Mouse (Mus musculus) gastrocnemius, postnatal 10 days (tissue): ENCODE measurements at regions not wholly inside any gene's neighbourhood (a gene's known extent, or its start where the extent isn't known, plus 50 kb on each side); places are given as distances from the start of the nearest gene placed in this dataset.
"Not testable (repeated sequence)": the region's sequence is repeated elsewhere in the genome, so short reads cannot be mapped to it uniquely, and the experiment has no call there.

Experiments
- DNase-seq: peaks from one replicate; pipeline ENCODE4 v3.0.0; 2021; ENCODE audit warnings: mixed read lengths

DNA sequence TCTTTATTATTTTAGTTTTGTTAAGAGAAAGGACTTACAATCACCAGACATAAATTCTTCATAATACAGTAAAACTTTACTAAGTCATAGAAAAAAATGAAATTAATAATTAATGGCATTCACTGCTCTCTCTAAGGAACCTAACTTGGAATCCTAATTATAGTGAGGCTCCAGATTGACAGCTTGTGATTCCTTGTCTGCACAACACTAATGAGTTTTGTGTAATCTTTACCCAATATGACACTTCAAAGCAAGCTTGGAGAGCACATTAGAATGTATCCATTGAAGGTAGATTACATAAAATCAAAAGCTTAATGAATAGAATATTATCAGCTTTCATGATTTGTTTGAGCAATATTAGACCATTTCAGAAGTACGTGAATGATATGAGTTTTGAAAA is 1914.7 kb downstream of the Efna5 start:
- DNase-seq, result no peak

DNA sequence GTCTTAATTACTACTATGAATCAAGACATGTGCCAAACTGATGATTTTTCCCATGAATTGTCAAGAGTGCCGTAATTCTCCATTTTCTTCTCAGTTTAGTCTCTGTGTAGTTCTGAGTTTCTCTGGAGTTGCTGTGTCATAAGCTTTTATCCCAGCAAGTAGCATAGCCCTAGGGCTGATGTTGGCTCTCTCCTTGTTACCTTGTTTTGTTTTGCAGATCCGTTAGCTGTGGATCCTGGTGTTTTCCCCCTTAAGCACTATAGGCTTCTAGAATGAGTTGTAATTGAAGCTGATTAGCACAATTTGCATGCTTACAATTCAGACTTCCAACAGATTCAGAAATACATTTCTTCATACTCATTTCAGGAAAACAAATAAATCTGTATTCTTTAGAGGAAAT is 1915.5 kb downstream of the Efna5 start:
- no peak for DNase-seq

DNA sequence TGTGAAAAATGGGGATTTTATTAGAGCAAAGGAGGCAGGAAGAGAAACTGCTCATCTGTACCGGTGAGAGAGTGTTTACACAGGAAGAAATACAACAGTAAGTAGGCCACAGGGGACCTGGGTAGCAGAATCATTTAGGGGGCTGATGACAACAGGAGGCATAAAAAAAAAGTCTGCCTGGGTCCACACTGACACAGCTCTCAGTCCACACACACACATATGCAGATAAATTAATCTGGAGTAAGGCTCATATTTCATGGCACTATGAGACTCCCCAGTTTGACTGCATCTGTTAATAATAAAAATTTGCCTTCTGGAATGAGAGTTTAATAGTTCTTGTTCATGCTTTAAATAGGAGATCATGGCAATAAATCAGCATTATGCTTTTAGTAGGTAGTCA is 1929.7 kb downstream of the Efna5 start:
- no peak for DNase-seq

DNA sequence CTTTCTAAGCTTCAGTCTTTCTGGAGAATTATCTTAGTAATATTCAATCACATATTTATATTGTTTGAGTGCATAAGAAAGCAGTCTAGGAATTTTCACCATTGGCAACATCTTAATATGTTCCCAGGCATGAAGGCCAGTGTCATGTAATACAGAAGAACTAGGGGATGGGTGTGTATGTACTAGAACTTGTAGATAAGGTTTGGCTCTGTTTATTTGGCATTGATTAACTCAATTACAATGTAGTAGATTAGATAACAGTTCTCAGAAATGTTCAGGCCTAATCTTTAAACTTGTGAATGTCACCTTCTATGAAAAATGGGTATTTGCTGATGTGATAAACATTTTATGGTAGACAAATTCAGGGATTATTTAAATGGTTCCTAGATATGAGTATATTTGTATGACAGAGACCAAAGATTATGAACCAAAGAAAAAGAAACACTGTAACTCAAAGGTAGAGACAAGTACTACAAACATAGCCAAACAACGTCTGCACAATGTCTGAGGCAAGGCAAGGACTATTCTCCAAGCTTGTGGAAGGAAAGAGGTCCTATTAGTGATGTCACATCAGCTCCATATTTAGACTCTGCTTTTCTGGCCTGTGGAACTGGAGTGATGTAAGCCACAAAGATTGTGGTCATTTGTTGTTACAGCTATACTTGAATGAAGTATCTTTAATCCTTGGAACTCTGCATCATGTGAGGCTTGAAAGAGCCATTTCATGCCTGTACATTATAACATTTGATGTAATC is 1924.8 kb upstream of the Nudt12 start:
- DNase-seq, result no peak

DNA sequence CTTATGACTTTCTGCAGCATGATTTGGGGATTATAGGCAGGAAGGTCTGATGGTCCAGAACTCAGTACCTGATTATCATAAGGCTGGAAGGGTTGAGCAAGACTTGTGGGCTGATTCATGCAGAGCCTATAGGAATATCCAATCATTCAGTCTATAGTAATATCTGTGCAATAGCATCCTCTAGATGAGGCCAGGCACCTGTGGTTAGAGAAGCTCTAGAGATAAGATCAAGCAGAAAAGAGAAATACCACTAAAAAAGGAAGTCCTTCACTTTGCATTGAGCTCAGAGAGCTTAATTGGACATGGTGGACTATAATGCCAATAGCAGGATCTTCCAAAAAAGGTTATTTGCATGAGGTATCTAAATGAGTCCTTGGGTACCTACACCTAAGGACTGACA is 1921.1 kb upstream of the Nudt12 start:
- no peak for DNase-seq

DNA sequence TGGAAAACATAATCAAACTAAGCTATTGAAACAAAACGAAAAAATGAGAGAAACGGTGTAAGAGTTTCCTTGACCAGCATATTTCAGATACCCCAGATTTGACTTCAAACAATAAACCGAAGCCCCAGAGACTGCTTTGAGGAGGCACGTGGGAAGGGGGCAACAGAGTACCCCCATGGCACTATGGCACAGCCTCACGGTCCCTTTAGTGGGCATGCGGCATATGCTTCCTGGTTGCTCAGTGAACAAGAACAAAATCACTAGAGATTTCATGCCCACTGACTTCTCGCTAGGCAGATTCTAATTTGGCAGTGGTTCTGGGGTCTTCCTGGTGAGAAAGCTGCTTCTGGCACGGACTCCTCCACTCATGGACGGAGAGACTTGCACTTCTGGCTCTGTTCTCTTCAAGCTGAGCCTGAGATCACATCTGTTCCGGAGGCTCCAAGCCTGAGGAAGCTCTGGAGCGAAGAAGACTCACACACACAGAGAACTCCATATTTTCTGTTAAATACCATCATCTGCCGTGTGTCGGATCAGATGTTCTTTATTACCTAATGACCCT is 1912.7 kb upstream of the Nudt12 start:
- DNase-seq, result peak; percentile 2

DNA sequence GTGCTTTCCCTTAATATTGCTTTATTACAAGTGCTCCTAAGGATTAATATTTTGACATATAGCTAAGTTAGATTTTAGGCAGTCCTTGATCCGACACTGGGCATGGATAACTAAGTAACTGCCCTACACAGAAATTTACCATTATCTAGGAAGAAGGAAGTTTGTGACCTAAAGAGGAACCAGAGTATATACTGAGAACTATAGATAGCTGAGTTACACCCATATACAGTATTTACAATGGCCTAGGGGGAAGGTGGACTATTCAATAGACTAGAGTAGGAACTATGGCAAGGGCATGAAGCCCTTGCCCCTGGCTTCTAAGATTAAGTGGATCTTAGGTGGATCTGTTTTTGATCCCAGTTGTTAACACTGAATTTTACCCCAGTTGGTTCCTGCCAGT is 1869.5 kb upstream of the Nudt12 start:
- not testable (repeated sequence) for DNase-seq

DNA sequence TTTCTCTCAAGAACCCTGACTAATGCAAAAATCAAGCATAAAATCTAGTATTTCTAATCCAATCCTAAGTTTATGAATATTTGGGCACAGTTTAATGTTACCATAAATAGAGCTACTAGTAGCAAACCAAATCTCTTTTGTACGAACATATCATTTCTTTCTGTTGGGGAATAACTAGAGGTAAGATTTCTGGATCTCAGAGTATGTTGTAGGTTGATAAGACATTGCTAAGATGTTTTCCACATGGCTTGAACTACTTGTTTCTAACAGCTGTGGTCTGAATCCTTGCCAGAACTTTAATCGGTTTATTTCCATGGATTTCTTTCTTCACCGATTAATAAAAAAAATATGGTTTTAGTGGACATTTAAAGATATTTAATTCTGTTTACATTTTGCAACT is 1844.3 kb upstream of the Nudt12 start:
- DNase-seq, result no peak

DNA sequence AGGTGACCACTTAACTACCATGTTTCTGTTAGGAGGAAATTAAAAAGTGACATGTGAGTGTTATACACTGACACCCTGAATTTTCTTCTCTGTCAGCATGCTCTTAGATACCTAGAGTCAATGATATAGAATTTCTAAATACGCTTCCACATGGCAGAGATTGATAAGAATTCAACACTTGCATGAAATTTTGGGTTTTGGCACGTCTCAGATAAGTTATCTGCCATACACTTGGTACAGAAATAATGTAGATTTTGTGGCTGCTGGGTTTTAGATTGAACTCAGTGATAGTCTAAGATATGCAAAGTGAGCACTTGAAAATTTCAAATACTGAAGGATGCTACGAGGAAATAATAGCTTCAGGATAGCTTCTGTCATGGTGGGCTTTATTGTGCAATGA is 1841.5 kb upstream of the Nudt12 start:
- no peak for DNase-seq

DNA sequence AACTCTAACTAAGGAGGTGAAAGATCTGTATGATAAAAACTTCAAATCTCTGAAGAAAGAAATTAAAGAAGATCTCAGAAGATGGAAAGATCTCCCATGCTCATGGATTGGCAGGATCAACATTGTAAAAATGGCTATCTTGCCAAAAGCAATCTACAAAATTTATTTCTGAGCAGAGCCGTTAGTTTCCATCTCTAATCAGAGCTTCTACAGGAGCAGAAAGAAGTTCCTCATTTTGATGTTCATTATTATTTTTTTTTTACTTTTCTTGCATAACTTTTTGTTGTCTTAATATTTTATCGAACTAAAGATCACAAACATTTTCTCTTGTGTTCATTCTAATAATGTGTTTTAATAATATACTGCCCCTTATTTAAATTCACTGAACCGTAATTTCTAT is 1825.6 kb upstream of the Nudt12 start:
- DNase-seq, result not testable (repeated sequence)

DNA sequence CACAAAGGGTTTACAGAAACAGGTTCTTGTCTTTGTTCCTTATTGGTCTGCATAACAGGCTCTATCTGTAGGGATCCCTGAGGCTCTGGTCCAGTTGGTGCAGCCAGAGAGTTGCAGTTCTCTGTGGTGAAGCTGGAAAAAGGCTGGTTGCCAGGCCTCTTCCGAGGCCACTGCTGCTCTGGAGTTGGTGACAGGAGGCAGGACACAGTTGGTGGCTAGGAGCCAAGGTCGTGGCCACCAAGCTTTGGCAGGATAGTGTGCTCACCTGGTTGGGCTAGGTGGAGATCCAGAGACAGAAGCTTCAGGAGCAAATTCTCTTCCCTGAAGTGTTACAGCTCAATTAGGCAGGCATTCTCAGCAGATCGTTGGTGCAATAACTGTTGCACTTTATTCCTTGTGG is 1819.4 kb upstream of the Nudt12 start:
- DNase-seq, result no peak

DNA sequence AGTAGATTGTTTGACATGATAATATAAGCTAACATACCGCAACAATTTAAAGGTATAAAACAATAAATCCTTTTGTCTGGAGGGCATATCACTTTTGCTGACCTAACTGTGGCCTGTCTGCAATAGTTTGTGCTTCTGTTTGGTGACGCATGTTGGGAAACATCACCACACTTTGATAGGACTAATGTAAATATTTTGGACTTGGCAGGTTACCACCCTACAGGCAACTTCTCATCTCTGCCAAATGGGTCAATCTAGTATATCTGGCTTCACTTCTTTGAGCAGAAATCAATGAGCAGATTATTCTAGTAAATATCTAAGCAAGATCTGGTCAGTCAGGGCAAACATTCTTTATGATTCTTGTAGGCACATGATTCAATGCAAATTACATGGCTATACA is 1817.3 kb upstream of the Nudt12 start:
- no peak for DNase-seq

DNA sequence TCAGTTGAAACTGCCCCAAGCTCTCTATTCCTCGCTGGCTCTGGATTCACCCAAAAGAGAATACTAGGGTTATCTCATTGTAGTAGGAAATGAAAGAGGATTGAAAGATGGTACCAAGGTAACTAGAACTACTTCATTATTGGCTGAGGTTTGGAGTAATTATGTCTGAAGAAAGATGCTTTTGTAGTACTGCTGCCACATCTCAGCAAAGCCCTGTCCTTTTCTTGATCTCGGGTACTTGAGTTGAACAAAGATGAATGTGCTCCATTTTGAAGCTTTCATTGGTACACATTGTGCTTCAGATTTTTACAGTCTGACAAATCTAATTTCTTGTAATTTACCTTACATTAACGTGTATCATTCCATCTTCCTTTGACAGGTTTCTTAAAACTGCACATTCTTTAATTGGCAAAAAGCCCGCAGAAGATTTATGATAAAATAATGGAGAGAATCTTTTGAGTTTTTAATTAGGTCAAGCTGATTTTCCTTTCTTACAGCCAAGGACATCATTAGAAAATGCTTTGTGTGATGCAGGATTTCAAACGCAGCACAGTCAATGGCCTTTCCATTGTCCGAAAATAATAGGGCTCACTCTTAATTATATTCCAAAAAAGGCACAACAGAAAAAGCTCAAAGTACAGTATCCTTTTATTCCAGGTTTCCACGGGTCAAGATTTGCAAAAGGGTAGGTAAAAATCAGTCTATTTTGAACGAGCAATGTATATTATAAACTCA is 1791.7 kb upstream of the Nudt12 start:
- no peak for DNase-seq

DNA sequence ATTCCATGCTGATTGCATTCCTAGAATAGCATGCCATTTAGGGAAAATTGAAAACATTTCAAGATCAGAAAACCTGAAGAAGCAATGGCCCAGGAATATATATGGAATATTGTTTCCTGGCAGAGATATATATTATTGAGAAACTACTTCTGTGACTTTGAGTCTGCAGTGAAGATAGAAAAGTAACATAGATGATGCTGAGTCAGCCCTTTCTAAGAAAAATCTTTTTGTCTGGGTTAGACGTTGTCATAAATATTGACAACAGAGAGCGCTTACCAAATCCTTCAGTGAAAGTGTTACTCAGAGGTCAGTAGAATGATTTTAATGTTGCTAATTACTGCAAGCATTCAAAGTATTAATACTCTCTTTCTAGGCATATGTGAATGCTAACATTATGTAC is 1749.1 kb upstream of the Nudt12 start:
- DNase-seq, result no peak

DNA sequence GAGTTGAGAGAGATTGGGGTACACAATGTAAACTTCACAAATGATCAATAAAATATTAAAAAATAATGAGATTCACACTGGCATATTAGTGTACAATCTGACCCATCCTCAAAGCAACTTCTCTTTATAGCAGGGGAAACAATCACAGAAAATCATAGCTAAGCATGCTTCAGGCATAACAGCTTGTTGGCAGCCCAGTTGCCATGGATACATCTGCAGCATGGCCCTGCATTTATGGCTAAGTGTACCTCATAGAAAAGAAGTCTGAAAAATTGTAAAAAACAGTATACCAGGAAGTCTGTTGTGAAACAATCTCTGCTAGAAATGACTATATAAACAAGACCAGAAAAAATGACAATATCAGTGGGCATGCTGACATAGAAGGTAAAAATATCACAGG is 1747.9 kb upstream of the Nudt12 start:
- no peak for DNase-seq

DNA sequence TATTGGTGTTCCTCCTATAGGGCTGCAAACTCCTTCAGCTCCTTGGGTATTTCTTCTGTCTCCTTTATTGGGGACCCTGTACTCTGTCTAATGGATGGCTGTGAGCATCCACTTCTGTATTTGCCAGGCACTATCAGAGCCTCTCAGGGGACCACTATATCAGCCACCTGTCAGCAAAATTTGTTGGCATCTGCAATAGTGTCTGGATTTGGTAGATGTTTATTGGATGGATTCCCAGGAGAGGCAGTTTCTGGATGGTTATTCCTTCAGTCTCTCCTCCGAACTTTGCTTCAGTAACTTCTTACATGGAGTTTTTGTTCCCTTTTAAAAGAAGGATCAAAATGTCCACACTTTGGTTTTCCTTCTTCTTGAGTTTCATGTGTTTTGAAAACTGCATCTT is 1729.7 kb upstream of the Nudt12 start:
- DNase-seq, result no peak

DNA sequence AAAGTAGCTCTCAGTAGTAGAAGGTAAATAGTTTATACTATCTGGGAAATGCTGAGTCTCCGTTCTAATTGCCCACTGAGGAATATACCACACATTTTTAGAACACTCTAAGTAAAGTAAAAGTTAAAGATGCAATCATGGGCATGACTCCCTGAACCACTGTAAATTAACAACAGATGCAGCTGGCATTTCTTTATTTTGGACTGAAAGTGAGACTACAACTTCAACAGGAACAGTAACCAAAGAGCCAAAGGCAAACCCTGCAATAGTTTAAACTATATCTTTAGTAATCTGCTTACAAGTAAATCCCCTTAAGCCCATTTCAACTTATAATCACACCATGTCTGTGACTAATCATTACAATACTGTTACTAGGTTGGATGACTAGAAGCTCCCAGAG is 1725.0 kb upstream of the Nudt12 start:
- no peak for DNase-seq

DNA sequence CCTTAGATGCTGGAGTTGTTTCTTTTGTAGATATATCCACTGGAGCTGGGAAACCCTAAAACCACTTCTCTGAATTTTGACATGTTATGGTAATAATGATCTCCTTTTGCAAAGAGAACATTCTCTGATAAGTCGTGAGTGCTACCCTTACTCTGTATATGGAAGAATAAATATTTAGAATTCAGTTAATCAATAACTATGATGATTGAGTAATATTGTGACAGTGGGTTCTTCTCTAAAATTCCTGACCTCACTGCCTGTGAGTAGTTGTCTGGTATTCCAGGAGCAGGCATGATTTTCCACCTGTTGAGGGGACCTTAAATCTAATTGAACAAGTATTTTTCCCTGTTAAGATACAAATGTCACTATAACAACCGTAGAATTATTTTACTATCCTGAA is 1707.0 kb upstream of the Nudt12 start:
- DNase-seq, result no peak

DNA sequence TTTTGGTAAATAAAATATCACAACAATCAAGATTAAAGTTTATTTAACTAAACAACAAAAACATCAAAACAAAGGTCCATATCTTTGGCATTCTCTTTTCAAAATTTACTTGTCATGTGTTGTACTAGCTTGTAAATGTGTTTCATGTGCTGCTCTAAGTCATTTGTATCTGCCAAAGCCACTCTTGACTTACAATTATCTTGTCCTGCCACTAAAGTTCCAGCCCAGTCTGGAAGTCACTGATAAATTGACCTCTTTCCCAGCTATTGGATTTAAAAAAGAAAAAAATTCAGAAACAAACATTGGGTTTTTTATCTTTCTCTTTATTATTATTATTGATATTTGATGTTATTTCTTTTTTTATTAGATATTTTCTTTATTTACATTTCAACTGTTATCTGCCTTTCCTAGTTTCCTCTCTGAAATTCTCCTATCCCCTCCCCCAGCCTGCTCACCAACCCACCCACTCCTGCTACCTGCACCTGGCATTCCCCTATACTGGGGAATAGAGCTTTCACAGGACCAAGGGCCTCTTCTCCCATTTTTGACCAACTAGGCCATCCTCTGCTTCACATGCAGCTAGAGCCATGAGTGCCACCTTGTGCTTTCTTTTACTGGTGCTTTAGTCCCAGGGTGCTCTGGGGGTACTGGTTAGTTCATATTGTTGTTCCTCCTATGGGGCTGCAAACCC is 1704.9 kb upstream of the Nudt12 start:
- DNase-seq, result no peak

DNA sequence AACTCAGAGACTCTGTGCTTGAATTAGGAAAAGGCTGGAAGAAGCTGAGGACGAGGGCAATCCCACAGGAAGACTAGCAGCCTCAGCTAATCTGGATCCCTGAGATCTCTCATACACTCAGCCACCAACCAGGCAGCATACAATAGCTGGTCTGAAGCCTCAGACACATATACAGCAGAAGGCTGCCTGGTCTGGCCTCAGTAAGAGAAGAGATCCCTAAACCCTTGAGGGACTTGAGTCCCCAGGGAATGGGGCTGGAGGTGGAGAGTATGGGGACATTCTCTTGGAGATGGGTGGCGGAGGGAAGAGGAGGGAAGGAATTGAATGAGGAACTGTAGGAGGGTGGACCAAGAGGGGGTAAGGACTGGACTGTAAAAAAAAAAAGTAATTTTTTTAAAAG is 1704.3 kb upstream of the Nudt12 start:
- DNase-seq, result no peak
